Mouse (Mus musculus): Measurements from ENCODE around the gene Dock2. TPM values are rescaled to one million over a fixed set of nuclear protein-coding genes. Genes with fewer than 3 reads are reported as not detected.

Gene Dock2
- polyA plus RNA-seq, 1 experiment: 48.9 TPM

- TF ChIP-seq CTCF (IDR thresholded peaks at IDR 0.05; ENCODE audit: borderline replicate concordance, control insufficient read depth, extremely low read depth, insufficient read depth, low read length, poor library complexity) (no peak), POLR2A (IDR thresholded peaks at IDR 0.05; ENCODE audit: control insufficient read depth, extremely low read depth, insufficient read depth, low read length, poor library complexity) (no peak)
- H3K36me3 ChIP-seq (ENCODE audit: control insufficient read depth, insufficient read depth, low read length): peaks cover 8% of the 10 kb centered on the region
- DNase-seq: no peak
- no peak overlapping the region for H3K27ac ChIP-seq (ENCODE audit: control insufficient read depth, insufficient read depth, low read length)
- no peak overlapping the region for H3K4me3 ChIP-seq (ENCODE audit: control insufficient read depth, insufficient read depth, low read length)
- H3K4me1 ChIP-seq (replicated peaks; ENCODE audit: control insufficient read depth, insufficient read depth, low read length): peaks cover 50% of the 10 kb centered on the region
- 50% methylated on average over 3 of the region's 3 CpGs for WGBS
- H3K27me3 ChIP-seq (ENCODE audit: control insufficient read depth, insufficient read depth, low read length): no peaks in the 10 kb centered on the region
Observed at GRCm38 (mm10) chr11:34778351-34778750, 5.3 kb downstream of the Dock2 start.

- H3K27me3 ChIP-seq (ENCODE audit: control insufficient read depth, insufficient read depth, low read length): no peaks in the 10 kb centered on the region
- peaks cover 11% of the 10 kb centered on the region for H3K36me3 ChIP-seq (ENCODE audit: control insufficient read depth, insufficient read depth, low read length)
- TF ChIP-seq POLR2A (IDR thresholded peaks at IDR 0.05; ENCODE audit: control insufficient read depth, extremely low read depth, insufficient read depth, low read length, poor library complexity): no peak
- no peak for TF ChIP-seq CTCF (IDR thresholded peaks at IDR 0.05; ENCODE audit: borderline replicate concordance, control insufficient read depth, extremely low read depth, insufficient read depth, low read length, poor library complexity)
- no peak overlapping the region for H3K4me3 ChIP-seq (ENCODE audit: control insufficient read depth, insufficient read depth, low read length)
- DNase-seq: no peak
- peaks cover 50% of the 10 kb centered on the region for H3K4me1 ChIP-seq (replicated peaks; ENCODE audit: control insufficient read depth, insufficient read depth, low read length)
- WGBS: 95% methylated on average over 4 of the region's 4 CpGs
- no peak overlapping the region for H3K27ac ChIP-seq (ENCODE audit: control insufficient read depth, insufficient read depth, low read length)
Observed at GRCm38 (mm10) chr11:34777529-34777928, 6.2 kb downstream of the Dock2 start.

GRCm38 (mm10) chr11:34776054-34776453 is 7.6 kb downstream of the Dock2 start:
- peaks cover 10% of the 10 kb centered on the region for H3K36me3 ChIP-seq (ENCODE audit: control insufficient read depth, insufficient read depth, low read length)
- TF ChIP-seq POLR2A (IDR thresholded peaks at IDR 0.05; ENCODE audit: control insufficient read depth, extremely low read depth, insufficient read depth, low read length, poor library complexity): no peak
- no peak for TF ChIP-seq CTCF (IDR thresholded peaks at IDR 0.05; ENCODE audit: borderline replicate concordance, control insufficient read depth, extremely low read depth, insufficient read depth, low read length, poor library complexity)
- no peaks in the 10 kb centered on the region for H3K27me3 ChIP-seq (ENCODE audit: control insufficient read depth, insufficient read depth, low read length)
- peaks cover 52% of the 10 kb centered on the region for H3K4me1 ChIP-seq (replicated peaks; ENCODE audit: control insufficient read depth, insufficient read depth, low read length)
- DNase-seq: no peak
- 94% methylated on average over 2 of the region's 2 CpGs for WGBS
- H3K4me3 ChIP-seq (ENCODE audit: control insufficient read depth, insufficient read depth, low read length): no peak overlapping the region
- H3K27ac ChIP-seq (ENCODE audit: control insufficient read depth, insufficient read depth, low read length): peak overlapping the region; percentile 9; the same call in 1 of the 2 replicates

- Histone ChIP-seq H3K4me1 (replicated peaks; ENCODE audit: control insufficient read depth, insufficient read depth, low read length) (peaks cover 57% of the 10 kb centered on the region), H3K4me3 (ENCODE audit: control insufficient read depth, insufficient read depth, low read length) (no peak overlapping the region), H3K27ac (ENCODE audit: control insufficient read depth, insufficient read depth, low read length) (no peak overlapping the region), H3K36me3 (ENCODE audit: control insufficient read depth, insufficient read depth, low read length) (peaks cover 3% of the 10 kb centered on the region; the same call in 1 of the 2 replicates), H3K27me3 (ENCODE audit: control insufficient read depth, insufficient read depth, low read length) (no peaks in the 10 kb centered on the region)
- no peak for DNase-seq
- TF ChIP-seq POLR2A (IDR thresholded peaks at IDR 0.05; ENCODE audit: control insufficient read depth, extremely low read depth, insufficient read depth, low read length, poor library complexity) (no peak), CTCF (IDR thresholded peaks at IDR 0.05; ENCODE audit: borderline replicate concordance, control insufficient read depth, extremely low read depth, insufficient read depth, low read length, poor library complexity) (no peak)
- WGBS: 83% methylated on average over 2 of the region's 2 CpGs
Observed at GRCm38 (mm10) chr11:34774636-34775035, 9.1 kb downstream of the Dock2 start.

GRCm38 (mm10) chr11:34773304-34773895 is 10.3 kb downstream of the Dock2 start:
- Histone ChIP-seq H3K4me1 (replicated peaks; ENCODE audit: control insufficient read depth, insufficient read depth, low read length) (peaks cover 61% of the 10 kb centered on the region), H3K36me3 (ENCODE audit: control insufficient read depth, insufficient read depth, low read length) (peaks cover 3% of the 10 kb centered on the region; the same call in 1 of the 2 replicates), H3K4me3 (ENCODE audit: control insufficient read depth, insufficient read depth, low read length) (no peak overlapping the region), H3K27me3 (ENCODE audit: control insufficient read depth, insufficient read depth, low read length) (no peaks in the 10 kb centered on the region), H3K27ac (ENCODE audit: control insufficient read depth, insufficient read depth, low read length) (peak overlapping the region; percentile 34; the same call in 1 of the 2 replicates)
- WGBS: 58% methylated on average over 9 of the region's 9 CpGs
- TF ChIP-seq POLR2A (IDR thresholded peaks at IDR 0.05; ENCODE audit: control insufficient read depth, extremely low read depth, insufficient read depth, low read length, poor library complexity): no peak
- TF ChIP-seq CTCF (IDR thresholded peaks at IDR 0.05; ENCODE audit: borderline replicate concordance, control insufficient read depth, extremely low read depth, insufficient read depth, low read length, poor library complexity): no peak
- peak; percentile 30 for DNase-seq

GRCm38 (mm10) chr11:34771221-34771986 is 12.3 kb downstream of the Dock2 start:
- peak overlapping the region; percentile 96 for H3K27ac ChIP-seq (ENCODE audit: control insufficient read depth, insufficient read depth, low read length)
- peak overlapping the region; percentile 34 for H3K4me3 ChIP-seq (ENCODE audit: control insufficient read depth, insufficient read depth, low read length)
- DNase-seq: peak; percentile 53

More at GRCm38 (mm10) chr11:34771221-34771986, 12.3 kb downstream of the Dock2 start:
- no peaks in the 10 kb centered on the region for H3K27me3 ChIP-seq (ENCODE audit: control insufficient read depth, insufficient read depth, low read length)
- peaks cover 3% of the 10 kb centered on the region; the same call in 1 of the 2 replicates for H3K36me3 ChIP-seq (ENCODE audit: control insufficient read depth, insufficient read depth, low read length)
- H3K4me1 ChIP-seq (replicated peaks; ENCODE audit: control insufficient read depth, insufficient read depth, low read length): peaks cover 56% of the 10 kb centered on the region
- TF ChIP-seq CTCF (IDR thresholded peaks at IDR 0.05; ENCODE audit: borderline replicate concordance, control insufficient read depth, extremely low read depth, insufficient read depth, low read length, poor library complexity) (no peak), POLR2A (IDR thresholded peaks at IDR 0.05; ENCODE audit: control insufficient read depth, extremely low read depth, insufficient read depth, low read length, poor library complexity) (no peak)
- 6% methylated on average over 12 of the region's 12 CpGs for WGBS
